Mouse (Mus musculus) heart, adult 2 months (tissue): ENCODE measurements around the gene Tmem8. TPM values are rescaled to one million over a fixed set of nuclear protein-coding genes. Genes with fewer than 3 reads are reported as not detected.
A peak's percentile ranks its signal among the peaks of the same experiment; 100 is the strongest.
"Not testable (repeated sequence)": the region's sequence is repeated elsewhere in the genome, so short reads cannot be mapped to it uniquely, and the experiment has no call there.

Source experiments
- DNase-seq, 2 experiments: peaks; one replicate each; pipeline ENCODE4 v3.0.0; 2021
- H3K27ac ChIP-seq: fragments of 200-600 bp; 2 replicates; pipeline ENCODE4 v1.8.1; 2022
- H3K27me3 ChIP-seq: fragments of 200-500 bp; 2 replicates; pipeline ENCODE4 v1.6.1; 2012; ENCODE audit warnings: mild to moderate bottlenecking, low read length, inconsistent platforms, mixed read lengths; ENCODE audit not compliant: control insufficient read depth, insufficient read depth
- H3K36me3 ChIP-seq: fragments of 200-500 bp; 2 replicates; pipeline ENCODE4 v1.6.1; 2012; ENCODE audit warnings: low read length, inconsistent platforms; ENCODE audit not compliant: control insufficient read depth, insufficient read depth
- H3K4me1 ChIP-seq: fragments of 200-500 bp; 2 replicates; pipeline ENCODE4 v1.6.1; 2011; ENCODE audit warnings: low read length; ENCODE audit not compliant: control insufficient read depth, insufficient read depth
- H3K4me3 ChIP-seq: fragments of 200-600 bp; 2 replicates; pipeline ENCODE4 v1.8.1; 2022
- H3K79me2 ChIP-seq: fragments of 200-500 bp; replicated peaks from 2 replicates; pipeline ENCODE4 v1.6.1; 2012; ENCODE audit warnings: mild to moderate bottlenecking, inconsistent platforms, low read length, moderate library complexity, mixed read lengths; ENCODE audit not compliant: control insufficient read depth, insufficient read depth
- H3K9ac ChIP-seq: fragments of 200-500 bp; 2 replicates; pipeline ENCODE4 v1.6.1; 2012; ENCODE audit warnings: low read depth, mild to moderate bottlenecking, control low read depth, inconsistent platforms, low read length, mixed read lengths
- CTCF ChIP-seq: fragments of 200-600 bp; IDR thresholded peaks from 2 replicates; pipeline ENCODE4 v1.8.1; 2022; ENCODE audit warnings: antibody characterized with exemption, mild to moderate bottlenecking, moderate library complexity
- EP300 ChIP-seq: fragments of 200-500 bp; IDR thresholded peaks from 2 replicates; pipeline ENCODE4 v1.6.1; 2011; ENCODE audit warnings: low read depth, low read length, control low read depth; ENCODE audit not compliant: insufficient read depth
- POLR2A ChIP-seq: fragments of 200-500 bp; IDR thresholded peaks from 2 replicates; pipeline ENCODE4 v1.6.1; 2011; ENCODE audit warnings: mild to moderate bottlenecking, low read depth, low read length, control low read depth; ENCODE audit not compliant: insufficient read depth
- WGBS: fragments of 180-500 bp; shearing (Covaris S2); methylation state at CpG from one replicate; pipeline ENCODE4 v1.1.7; 2018; 5-methylcytosine and 5-hydroxymethylcytosine counted together
- intact Hi-C: fragments of 180-260 bp; cut with DNase I; formaldehyde crosslinking; loops from one replicate; pipeline ENCODE4 v1.15.1; 2025
- polyA plus RNA-seq: library from polyadenylated mRNA; depleted of rRNA; stranded (reverse); fragments of >200 nt; gene quantifications from 2 replicates; pipeline ENCODE4 v1.2.3, GENCODE M21; 2012
- total RNA-seq, 2 experiments: library from RNA; stranded (reverse); gene quantifications; 2 replicates each; pipeline ENCODE4 v1.2.3; 2021

Tmem8 gene
- total and polyA plus RNA-seq, 3 experiments = 3.8 to 11.6 (median 5.3) TPM

- H3K79me2 ChIP-seq = no peaks in the 10 kb centered on the region
- no peak overlapping the region for H3K27ac ChIP-seq
- no peak for DNase-seq
- WGBS = 59% methylated on average over 9 of the region's 9 CpGs
- no peaks in the 10 kb centered on the region for H3K4me1 ChIP-seq
- TF ChIP-seq POLR2A = no peak
- TF ChIP-seq EP300 = no peak
- no peak for TF ChIP-seq CTCF
- no peaks in the 10 kb centered on the region for H3K27me3 ChIP-seq
- no peak overlapping the region for H3K9ac ChIP-seq
- peak overlapping the region; percentile 53 for H3K4me3 ChIP-seq
- intact Hi-C loops = loop anchor here (5.0 kb wide), 1 partner anchor 202 kb away; no protein-coding TSS in a partner anchor
- H3K36me3 ChIP-seq = no peaks in the 10 kb centered on the region
These were observed 18.5 kb upstream of the Tmem8 start for GRCm38 (mm10) chr17:26094531-26095110.

DNA sequence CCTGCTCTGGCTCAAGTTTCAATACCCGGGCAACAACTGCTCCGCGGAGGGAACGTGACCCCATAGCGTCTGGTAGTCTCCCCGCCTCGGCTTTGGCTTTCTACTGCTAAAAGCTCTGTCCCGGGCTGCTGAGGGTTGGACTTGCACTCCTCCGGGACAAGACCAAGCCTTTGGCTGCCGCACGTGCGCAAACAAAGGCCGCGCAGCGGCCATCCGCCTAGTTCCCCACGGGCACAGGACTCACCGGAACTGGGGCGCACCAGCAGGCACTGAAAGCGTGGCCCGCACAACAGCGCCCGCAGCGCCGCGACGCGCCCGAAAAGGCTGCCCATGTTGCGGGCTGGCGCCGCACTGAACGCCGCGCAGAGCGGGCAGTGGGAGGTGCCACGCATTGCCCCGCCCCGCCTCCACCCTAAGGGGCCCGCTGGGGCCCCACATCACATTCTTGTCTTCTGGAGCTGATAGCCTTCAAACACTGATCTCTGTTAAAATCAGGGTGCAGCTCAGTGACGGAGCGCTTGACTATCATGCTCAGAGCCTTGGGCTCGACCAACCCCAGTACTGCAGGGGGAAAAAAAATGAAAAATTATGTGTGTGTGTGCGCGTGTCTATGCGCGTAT, 17.9 kb upstream of the Tmem8 start, which contains the start of gene Nme4:
Gene Nme4 (minus strand): TSS at position 482 of the 620 bp plus-strand sequence.
- TF ChIP-seq CTCF (no peak), POLR2A (0 out of 2 replicates have a peak, but pooled peaks have one; percentile 38)
- no peaks in the 10 kb centered on the region for H3K27me3 ChIP-seq
- WGBS = 4% methylated on average over 47 of the region's 47 CpGs
- H3K36me3 ChIP-seq = no peaks in the 10 kb centered on the region
- peak within 1 kb of the TSS; percentile 53 for H3K4me3 ChIP-seq
- peak within 1 kb of the TSS; percentile 73 for H3K9ac ChIP-seq
- DNase-seq = peak; percentile 54 to 73
- H3K27ac ChIP-seq = no peak within 1 kb of the TSS
- intact Hi-C loops = no loop called here
- no peaks in the 10 kb centered on the region for H3K79me2 ChIP-seq
- no peaks in the 10 kb centered on the region for H3K4me1 ChIP-seq

DNA sequence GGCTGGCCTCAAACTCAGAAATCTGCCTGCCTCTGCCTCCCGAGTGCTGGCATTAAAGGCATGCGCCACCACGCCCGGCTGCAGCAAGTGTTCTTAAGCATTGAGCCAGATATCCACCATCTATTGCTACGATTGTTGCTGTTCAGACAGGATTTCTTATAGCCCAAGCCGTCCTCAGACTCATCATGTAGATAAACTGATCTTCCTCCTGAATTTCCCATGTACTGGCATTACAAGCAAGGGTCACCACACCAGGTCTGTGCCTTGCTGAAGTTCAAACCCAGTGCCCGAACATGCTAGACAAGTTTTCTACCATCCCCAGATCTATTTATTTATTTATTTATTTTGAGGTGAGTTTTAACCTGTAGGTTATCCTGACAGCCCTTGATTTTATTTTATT, 14.6 kb upstream of the Tmem8 start:
- H3K27ac ChIP-seq = no peak overlapping the region
- no peak for DNase-seq
- no peaks in the 10 kb centered on the region for H3K27me3 ChIP-seq
- TF ChIP-seq EP300 = no peak
- TF ChIP-seq POLR2A = no peak
- TF ChIP-seq CTCF = no peak
- H3K9ac ChIP-seq = no peak overlapping the region
- no peaks in the 10 kb centered on the region for H3K4me1 ChIP-seq
- H3K36me3 ChIP-seq = no peaks in the 10 kb centered on the region
- H3K4me3 ChIP-seq = no peak overlapping the region
- H3K79me2 ChIP-seq = no peaks in the 10 kb centered on the region
- 84% methylated on average over 7 of the region's 7 CpGs for WGBS
- intact Hi-C loops = no loop called here

GRCm38 (mm10) chr17:26099316-26099715, 13.8 kb upstream of the Tmem8 start:
- H3K4me1 ChIP-seq, H3K36me3 ChIP-seq, H3K27me3 ChIP-seq, DNase-seq, H3K79me2 ChIP-seq, H3K4me3 ChIP-seq, H3K27ac ChIP-seq, H3K9ac ChIP-seq, intact Hi-C loops: not testable (repeated sequence)
- WGBS = 69% methylated on average over 3 of the region's 3 CpGs
- peak; percentile 69 for TF ChIP-seq CTCF

- Histone ChIP-seq H3K4me1 (no peaks in the 10 kb centered on the region), H3K27ac (no peak overlapping the region)
These were observed 12.9 kb upstream of the Tmem8 start for GRCm38 (mm10) chr17:26100166-26100565.

GRCm38 (mm10) chr17:26101478-26101877, 11.6 kb upstream of the Tmem8 start:
- Histone ChIP-seq H3K4me3 (no peak overlapping the region), H3K79me2 (no peaks in the 10 kb centered on the region), H3K4me1 (no peaks in the 10 kb centered on the region), H3K27me3 (no peaks in the 10 kb centered on the region), H3K9ac (no peak overlapping the region), H3K27ac (no peak overlapping the region), H3K36me3 (no peaks in the 10 kb centered on the region)
- intact Hi-C loops = no loop called here
- TF ChIP-seq POLR2A (no peak), EP300 (no peak), CTCF (no peak)
- peak in 1 of 2 experiments; percentile 22 for DNase-seq
- WGBS = 79% methylated on average over 4 of the region's 4 CpGs

More at GRCm38 (mm10) chr17:26100166-26100565, 12.9 kb upstream of the Tmem8 start:
- Histone ChIP-seq H3K79me2 (no peaks in the 10 kb centered on the region), H3K9ac (no peak overlapping the region), H3K27me3 (no peaks in the 10 kb centered on the region), H3K4me3 (no peak overlapping the region), H3K36me3 (no peaks in the 10 kb centered on the region)
- intact Hi-C loops = no loop called here
- no peak for DNase-seq
- WGBS = 53% methylated on average over 2 of the region's 2 CpGs
- TF ChIP-seq POLR2A (no peak), EP300 (no peak), CTCF (no peak)
